Mouse (Mus musculus) myocyte (in vitro differentiated cells): Measurements from ENCODE around the gene Plg. TPM values are rescaled to one million over a fixed set of nuclear protein-coding genes. Genes with fewer than 3 reads are reported as not detected.

Source experiments
- H3K27me3 ChIP-seq: one replicate; pipeline ENCODE4 v1.6.1; 2011; ENCODE audit not compliant: control insufficient read depth, insufficient read depth, insufficient read length
- H3K36me3 ChIP-seq: one replicate; pipeline ENCODE4 v1.6.1; 2011; ENCODE audit not compliant: control insufficient read depth, insufficient read depth
- H3K4me2 ChIP-seq: one replicate; pipeline ENCODE4 v1.6.1; 2011; ENCODE audit warnings: low read depth, control low read depth
- H3K4me3 ChIP-seq: one replicate; pipeline ENCODE4 v1.5.1; 2011; ENCODE audit warnings: mild to moderate bottlenecking, control low read depth, moderate library complexity
- H3K79me2 ChIP-seq: one replicate; pipeline ENCODE4 v1.6.1; 2011; ENCODE audit not compliant: control insufficient read depth, insufficient read depth
- H3ac ChIP-seq: one replicate; pipeline ENCODE4 v1.6.1; 2011; ENCODE audit not compliant: control insufficient read depth, insufficient read length
- CEBPB ChIP-seq: IDR thresholded peaks from 2 replicates; pipeline ENCODE4 v1.6.1; 2011; ENCODE audit warnings: mild to moderate bottlenecking, moderate library complexity; ENCODE audit not compliant: poor library complexity, insufficient read depth, severe bottlenecking
- E2F4 ChIP-seq: IDR thresholded peaks from one replicate; pipeline ENCODE4 v1.6.1; 2011; ENCODE audit warnings: mild to moderate bottlenecking, control low read depth, moderate library complexity; ENCODE audit not compliant: insufficient read depth
- MAX ChIP-seq: IDR thresholded peaks from one replicate; pipeline ENCODE4 v1.6.1; 2011; ENCODE audit warnings: low read depth, mild to moderate bottlenecking, control low read depth
- MYOD1 ChIP-seq, 3 experiments: IDR thresholded peaks; one replicate each; pipeline ENCODE4 v1.6.1; 2011; ENCODE audit warnings: control low read depth in 2 of 3, low read depth in 2 of 3, mild to moderate bottlenecking in 2 of 3, moderate library complexity in 1 of 3; ENCODE audit not compliant: insufficient read length in 2 of 3, control insufficient read depth in 1 of 3
- MYOG ChIP-seq, 3 experiments: IDR thresholded peaks; one replicate each; pipeline ENCODE4 v1.6.1; 2011; ENCODE audit warnings: control low read depth in 2 of 3, low read depth in 2 of 3, mild to moderate bottlenecking in 2 of 3; ENCODE audit not compliant: insufficient read length in 2 of 3, control insufficient read depth in 1 of 3, insufficient read depth in 1 of 3
- POLR2A ChIP-seq: IDR thresholded peaks from one replicate; pipeline ENCODE4 v1.6.1; 2011; ENCODE audit warnings: low read depth, mild to moderate bottlenecking, control low read depth, moderate library complexity; ENCODE audit not compliant: insufficient read length
- POLR2AphosphoS2 ChIP-seq: IDR thresholded peaks from one replicate; pipeline ENCODE4 v1.6.1; 2011; ENCODE audit warnings: low read depth, control low read depth; ENCODE audit not compliant: insufficient read length
- REST ChIP-seq: IDR thresholded peaks from one replicate; pipeline ENCODE4 v1.6.1; 2011; ENCODE audit warnings: mild to moderate bottlenecking, control low read depth, moderate library complexity; ENCODE audit not compliant: insufficient read depth, insufficient read length
- SRF ChIP-seq: IDR thresholded peaks from one replicate; pipeline ENCODE4 v1.6.1; 2011; ENCODE audit warnings: low read depth; ENCODE audit not compliant: control insufficient read depth, insufficient read length
- TCF12 ChIP-seq: IDR thresholded peaks from one replicate; pipeline ENCODE4 v1.6.1; 2011; ENCODE audit warnings: mild to moderate bottlenecking, control low read depth; ENCODE audit not compliant: poor library complexity, insufficient read depth, severe bottlenecking
- TCF3 ChIP-seq: IDR thresholded peaks from one replicate; pipeline ENCODE4 v1.6.1; 2011; ENCODE audit warnings: low read depth, control low read depth; ENCODE audit not compliant: insufficient read length
- USF1 ChIP-seq: IDR thresholded peaks from one replicate; pipeline ENCODE4 v1.6.1; 2011; ENCODE audit warnings: low read depth, mild to moderate bottlenecking, control low read depth, moderate library complexity
- polyA plus RNA-seq: library from polyadenylated mRNA; unstranded; fragments of >200 nt; fragmentation: generic; extraction: Trizol; gene quantifications from one replicate; pipeline ENCODE4 v1.2.1, GENCODE M21; 2012; ENCODE audit warnings: missing spikeins

The Plg gene
- polyA plus RNA-seq, 1 experiment = not detected

DNA sequence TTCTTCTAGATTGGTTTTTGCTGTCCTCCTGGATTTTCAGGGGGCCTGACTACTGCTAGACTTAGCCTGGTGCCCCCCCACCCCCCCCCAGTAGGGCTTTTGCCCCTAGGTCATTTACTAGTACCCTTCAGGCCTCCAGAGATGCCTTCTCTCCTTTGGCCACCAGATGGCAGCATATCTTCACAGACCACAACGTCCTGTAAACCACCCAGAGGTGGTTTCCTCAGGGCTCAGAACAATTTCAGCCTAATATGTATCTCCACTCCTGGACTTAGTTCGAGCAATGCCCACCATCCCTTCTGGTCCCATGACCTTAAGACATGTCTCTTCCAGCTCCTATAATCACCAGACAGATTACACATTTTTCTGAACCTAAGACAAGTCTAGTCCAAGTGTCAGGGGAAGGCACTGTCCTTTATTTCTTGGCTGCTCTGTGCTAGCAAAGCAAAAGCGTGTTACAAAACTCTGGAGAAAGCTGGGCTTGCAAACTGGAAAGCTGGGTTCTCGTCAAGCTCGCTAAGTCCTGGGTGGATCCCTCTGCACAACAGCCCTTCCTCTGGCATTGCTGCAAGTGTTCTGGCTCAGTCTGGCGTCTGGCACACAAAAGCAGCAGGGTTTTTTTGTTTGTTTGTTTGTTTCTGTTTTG lies 38.0 kb downstream of the Plg start:
- Histone ChIP-seq H3K4me2 (no peak overlapping the region), H3K79me2 (no peaks in the 10 kb centered on the region), H3K36me3 (no peaks in the 10 kb centered on the region), H3K27me3 (peaks cover 43% of the 10 kb centered on the region), H3K4me3 (no peak overlapping the region), H3ac (no peak overlapping the region)
- TF ChIP-seq TCF12 (no peak), POLR2A (no peak), MAX (no peak), SRF (no peak), REST (no peak)

- TF ChIP-seq CEBPB (no peak), MYOG (IDR thresholded peaks at IDR 0.05; ENCODE audit: control insufficient read depth in 1 of 3, insufficient read depth in 1 of 3, insufficient read length in 2 of 3, low read depth in 2 of 3) (no peak), MYOD1 (IDR thresholded peaks at IDR 0.05; ENCODE audit: control insufficient read depth in 1 of 3, insufficient read length in 2 of 3, low read depth in 2 of 3) (no peak), POLR2A (no peak), REST (no peak), E2F4 (no peak), TCF3 (no peak), MAX (no peak), SRF (no peak), TCF12 (no peak), USF1 (no peak), POLR2AphosphoS2 (no peak)
- Histone ChIP-seq H3K27me3 (peaks cover 35% of the 10 kb centered on the region), H3K4me2 (no peak overlapping the region), H3K36me3 (no peaks in the 10 kb centered on the region), H3ac (no peak overlapping the region), H3K4me3 (no peak overlapping the region), H3K79me2 (no peaks in the 10 kb centered on the region)
Observed at GRCm38 (mm10) chr17:12419491-12420079, 41.2 kb downstream of the Plg start.

DNA sequence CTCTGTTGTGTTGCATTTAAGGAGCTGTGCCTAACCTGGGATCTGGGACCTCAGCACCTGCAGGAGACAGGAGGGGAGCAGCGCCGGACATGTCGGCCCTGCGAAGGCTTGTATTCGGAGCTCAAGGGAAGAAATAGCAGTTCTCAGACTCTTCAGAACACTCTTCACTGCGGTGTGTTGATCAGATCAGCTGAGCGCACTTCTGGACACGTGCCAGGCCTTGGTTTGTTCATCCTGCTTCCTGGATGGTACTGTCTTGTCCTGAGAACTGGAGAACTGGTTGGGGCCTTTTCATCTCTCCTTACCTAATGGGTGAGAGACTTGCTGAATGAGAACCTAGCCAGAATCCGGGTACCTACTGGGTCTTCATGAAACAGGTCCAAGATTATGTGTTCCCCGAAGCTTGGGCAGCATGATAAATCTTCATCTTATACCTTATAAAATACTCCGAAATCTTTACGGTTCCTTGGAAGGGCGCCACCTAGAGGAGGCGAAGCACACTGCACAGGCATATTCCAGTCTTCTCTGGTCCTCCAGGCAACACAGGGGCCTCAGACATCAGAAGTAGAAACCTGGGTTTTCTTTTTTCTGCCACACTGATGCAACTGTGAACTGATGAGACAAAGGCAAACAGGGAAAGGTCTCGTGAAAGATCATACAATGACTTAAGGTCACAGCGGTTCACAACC lies 42.6 kb downstream of the Plg start:
- no peaks in the 10 kb centered on the region for H3K79me2 ChIP-seq
- peaks cover 50% of the 10 kb centered on the region for H3K27me3 ChIP-seq
- H3ac ChIP-seq = no peak overlapping the region
- no peak overlapping the region for H3K4me3 ChIP-seq
- no peaks in the 10 kb centered on the region for H3K36me3 ChIP-seq
- TF ChIP-seq E2F4 = no peak
- no peak for TF ChIP-seq SRF
- no peak for TF ChIP-seq TCF3
- TF ChIP-seq USF1 = no peak
- TF ChIP-seq MAX = no peak
- no peak for TF ChIP-seq POLR2AphosphoS2
- TF ChIP-seq POLR2A = no peak
- no peak for TF ChIP-seq REST
- no peak for TF ChIP-seq MYOD1 (IDR thresholded peaks at IDR 0.05; ENCODE audit: control insufficient read depth in 1 of 3, insufficient read length in 2 of 3, low read depth in 2 of 3)
- H3K4me2 ChIP-seq = no peak overlapping the region

DNA sequence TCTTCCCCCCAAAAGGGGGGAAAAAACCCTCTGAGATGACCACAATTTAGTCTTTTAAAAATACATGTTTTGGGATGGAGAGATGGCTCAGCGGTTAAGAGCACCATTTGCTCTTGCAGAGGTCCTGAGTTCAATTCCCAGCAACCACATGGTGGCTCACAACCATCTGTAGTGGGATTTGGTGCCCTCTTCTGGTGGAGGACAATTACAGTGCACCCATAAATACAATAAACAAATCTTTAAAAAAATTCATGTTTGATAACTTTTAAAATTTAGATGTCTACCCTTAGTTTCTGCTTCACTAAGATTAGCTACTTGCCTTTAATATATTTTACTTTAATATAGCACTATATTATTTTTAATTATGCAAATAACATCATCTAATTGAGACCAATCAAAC lies 43.7 kb downstream of the Plg start:
- H3K36me3 ChIP-seq = no peaks in the 10 kb centered on the region
- H3K27me3 ChIP-seq = peaks cover 60% of the 10 kb centered on the region
- H3K79me2 ChIP-seq = no peaks in the 10 kb centered on the region
- no peak overlapping the region for H3K4me3 ChIP-seq
- no peak overlapping the region for H3ac ChIP-seq
- H3K4me2 ChIP-seq = no peak overlapping the region
- TF ChIP-seq MAX (no peak), TCF12 (no peak), REST (no peak), POLR2A (no peak), USF1 (no peak), TCF3 (no peak), POLR2AphosphoS2 (no peak), MYOG (IDR thresholded peaks at IDR 0.05; ENCODE audit: control insufficient read depth in 1 of 3, insufficient read depth in 1 of 3, insufficient read length in 2 of 3, low read depth in 2 of 3) (no peak), CEBPB (no peak)

- Histone ChIP-seq H3K4me2 (no peak overlapping the region), H3ac (no peak overlapping the region), H3K79me2 (no peaks in the 10 kb centered on the region), H3K27me3 (peaks cover 55% of the 10 kb centered on the region), H3K4me3 (no peak overlapping the region), H3K36me3 (no peaks in the 10 kb centered on the region)
- no peak for TF ChIP-seq E2F4
- TF ChIP-seq MAX = no peak
- TF ChIP-seq TCF3 = no peak
- no peak for TF ChIP-seq TCF12
- no peak for TF ChIP-seq MYOD1 (IDR thresholded peaks at IDR 0.05; ENCODE audit: control insufficient read depth in 1 of 3, insufficient read length in 2 of 3, low read depth in 2 of 3)
- TF ChIP-seq SRF = no peak
- no peak for TF ChIP-seq REST
- no peak for TF ChIP-seq MYOG (IDR thresholded peaks at IDR 0.05; ENCODE audit: control insufficient read depth in 1 of 3, insufficient read depth in 1 of 3, insufficient read length in 2 of 3, low read depth in 2 of 3)
Observed at GRCm38 (mm10) chr17:12427156-12427555, 48.7 kb downstream of the Plg start.
